Mouse (Mus musculus): ENCODE results near the gene Acot7. TPM values are rescaled to one million over a fixed set of nuclear protein-coding genes. Genes with fewer than 3 reads are reported as not detected.

Acot7 gene
- polyA plus RNA-seq, 1 experiment from 2014 or later = 72.4 TPM

DNA sequence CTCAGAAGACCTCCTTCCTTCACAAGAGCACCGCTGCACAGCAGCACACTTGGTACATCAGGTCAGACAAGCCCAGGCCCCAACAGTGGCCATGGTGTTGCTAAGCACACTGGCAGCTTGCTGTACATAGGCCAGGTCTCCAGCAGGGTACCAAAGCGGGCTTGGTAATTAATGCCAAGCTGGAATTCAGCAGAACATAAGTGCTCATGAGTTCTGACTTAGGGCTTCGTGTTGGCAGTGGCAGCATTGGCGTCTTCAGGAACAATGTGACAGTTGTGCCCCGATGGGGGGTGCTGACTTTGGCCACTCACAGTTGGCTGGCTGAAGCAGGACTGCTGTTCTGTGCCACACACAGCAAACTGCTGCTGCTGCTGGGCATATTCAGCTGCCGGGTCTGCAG lies 126.8 kb downstream of the Acot7 start:
- no peaks in the 10 kb centered on the region for H3K27me3 ChIP-seq (ENCODE audit: control insufficient read depth, insufficient read depth, low read length)
- H3K9me3 ChIP-seq (ENCODE audit: control insufficient read depth, low read depth, low read length) = no peaks in the 10 kb centered on the region
- WGBS = 91% methylated on average over 6 of the region's 6 CpGs
- H3K4me1 ChIP-seq (ENCODE audit: control insufficient read depth, insufficient read depth, low read length) = no peaks in the 10 kb centered on the region
- no peak overlapping the region for H3K27ac ChIP-seq (ENCODE audit: low read length)
- no peak overlapping the region for H3K4me3 ChIP-seq (ENCODE audit: low read depth, low read length)
- H3K9ac ChIP-seq (replicated peaks; ENCODE audit: low read depth, low read length) = no peak overlapping the region
- peaks cover 28% of the 10 kb centered on the region for H3K36me3 ChIP-seq (ENCODE audit: control insufficient read depth, insufficient read depth, low read length)
- H3K4me2 ChIP-seq (replicated peaks; ENCODE audit: low read depth, low read length) = no peak overlapping the region
- no peak for ATAC-seq (ENCODE audit: insufficient number of reproducible peaks, insufficient read depth, low FRiP score, low read depth)

DNA sequence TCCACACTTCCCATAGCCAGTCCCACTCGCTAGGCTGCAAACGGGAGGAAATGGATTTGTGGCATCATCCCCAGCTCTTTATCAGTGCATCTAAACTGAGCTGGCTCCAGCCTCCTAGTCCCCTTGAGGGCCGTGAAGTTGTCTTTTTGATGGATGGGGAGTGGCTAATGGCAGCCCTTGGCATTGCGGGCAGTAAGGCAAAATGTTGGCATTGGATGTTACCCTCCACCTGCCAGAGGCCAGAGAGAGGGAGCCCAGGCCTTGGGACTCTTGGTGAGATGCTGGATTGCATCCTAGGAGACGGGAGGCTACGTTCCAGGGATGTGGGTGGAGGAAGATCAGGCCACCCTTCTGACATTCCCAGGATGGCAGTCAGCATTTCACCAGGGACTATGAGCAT lies 128.1 kb downstream of the Acot7 start:
- Histone ChIP-seq H3K27ac (ENCODE audit: low read length) (no peak overlapping the region), H3K36me3 (ENCODE audit: control insufficient read depth, insufficient read depth, low read length) (peaks cover 23% of the 10 kb centered on the region), H3K9ac (replicated peaks; ENCODE audit: low read depth, low read length) (no peak overlapping the region), H3K4me2 (replicated peaks; ENCODE audit: low read depth, low read length) (no peak overlapping the region), H3K4me3 (ENCODE audit: low read depth, low read length) (no peak overlapping the region), H3K4me1 (ENCODE audit: control insufficient read depth, insufficient read depth, low read length) (no peaks in the 10 kb centered on the region), H3K9me3 (ENCODE audit: control insufficient read depth, low read depth, low read length) (no peaks in the 10 kb centered on the region), H3K27me3 (ENCODE audit: control insufficient read depth, insufficient read depth, low read length) (no peaks in the 10 kb centered on the region)
- no peak for ATAC-seq (ENCODE audit: insufficient number of reproducible peaks, insufficient read depth, low FRiP score, low read depth)
- 70% methylated on average over 6 of the region's 6 CpGs for WGBS

DNA sequence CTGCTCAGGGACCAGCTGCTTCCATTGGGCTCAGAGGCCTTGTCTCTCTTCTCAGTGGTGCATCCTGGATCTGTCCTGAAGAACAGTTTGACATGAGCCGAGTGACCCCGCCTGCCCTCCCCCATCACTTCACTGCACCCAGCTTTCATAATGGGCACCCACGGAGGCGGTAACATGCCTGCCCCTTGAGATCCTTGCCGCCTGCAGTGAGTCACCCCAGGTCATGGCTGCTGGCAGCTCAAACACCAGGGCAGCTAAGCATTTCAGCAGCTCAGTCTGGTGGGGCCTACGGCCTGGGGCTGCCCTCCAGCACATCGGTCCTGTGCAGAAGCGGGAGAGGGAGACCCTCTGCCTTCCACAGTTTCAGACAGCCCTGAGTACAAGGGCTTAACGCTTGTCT lies 129.6 kb downstream of the Acot7 start:
- Histone ChIP-seq H3K27me3 (ENCODE audit: control insufficient read depth, insufficient read depth, low read length) (peaks cover 3% of the 10 kb centered on the region; the same call in 1 of the 2 replicates), H3K9me3 (ENCODE audit: control insufficient read depth, low read depth, low read length) (no peaks in the 10 kb centered on the region), H3K27ac (ENCODE audit: low read length) (no peak overlapping the region), H3K36me3 (ENCODE audit: control insufficient read depth, insufficient read depth, low read length) (peaks cover 12% of the 10 kb centered on the region), H3K4me1 (ENCODE audit: control insufficient read depth, insufficient read depth, low read length) (no peaks in the 10 kb centered on the region; the same call in 1 of the 2 replicates), H3K4me2 (replicated peaks; ENCODE audit: low read depth, low read length) (no peak overlapping the region), H3K9ac (replicated peaks; ENCODE audit: low read depth, low read length) (no peak overlapping the region), H3K4me3 (ENCODE audit: low read depth, low read length) (no peak overlapping the region)
- no peak for ATAC-seq (ENCODE audit: insufficient number of reproducible peaks, insufficient read depth, low FRiP score, low read depth)
- 86% methylated on average over 9 of the region's 9 CpGs for WGBS

- no peak overlapping the region for H3K27ac ChIP-seq (ENCODE audit: low read length)
- no peak for ATAC-seq (ENCODE audit: insufficient number of reproducible peaks, insufficient read depth, low FRiP score, low read depth)
- peaks cover 12% of the 10 kb centered on the region; the same call in 1 of the 2 replicates for H3K4me1 ChIP-seq (ENCODE audit: control insufficient read depth, insufficient read depth, low read length)
- H3K27me3 ChIP-seq (ENCODE audit: control insufficient read depth, insufficient read depth, low read length) = peaks cover 34% of the 10 kb centered on the region
- WGBS = 4% methylated on average over 14 of the region's 14 CpGs
- no peaks in the 10 kb centered on the region for H3K36me3 ChIP-seq (ENCODE audit: control insufficient read depth, insufficient read depth, low read length)
- H3K4me2 ChIP-seq (replicated peaks; ENCODE audit: low read depth, low read length) = peak overlapping the region; percentile 60
- H3K9me3 ChIP-seq (ENCODE audit: control insufficient read depth, low read depth, low read length) = no peaks in the 10 kb centered on the region
- H3K9ac ChIP-seq (replicated peaks; ENCODE audit: low read depth, low read length) = no peak overlapping the region
- no peak overlapping the region for H3K4me3 ChIP-seq (ENCODE audit: low read depth, low read length)
These were observed 134.3 kb downstream of the Acot7 start for GRCm38 (mm10) chr4:152312186-152312585.

DNA sequence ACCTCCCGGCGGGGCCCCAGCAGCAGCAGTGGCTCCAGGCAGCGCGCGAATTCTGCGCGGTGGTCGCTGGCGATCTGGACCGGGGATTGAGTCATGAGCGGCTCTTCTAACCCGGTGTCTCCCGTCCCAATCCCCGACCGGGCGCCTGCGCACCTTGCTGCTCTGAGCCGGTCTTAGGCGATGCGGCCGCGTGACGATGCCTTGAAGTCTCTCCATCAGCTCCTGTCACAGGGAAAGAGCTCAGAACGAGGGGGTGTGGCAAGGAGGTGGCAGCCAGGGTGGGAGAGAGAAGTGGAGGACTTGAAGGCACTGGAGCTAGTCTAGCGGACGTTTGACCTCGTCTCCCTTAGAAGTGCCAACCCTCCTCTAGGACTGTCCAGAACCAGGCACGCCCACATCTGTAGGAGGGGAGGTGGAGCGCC lies 135.3 kb downstream of the Acot7 start:
- H3K4me3 ChIP-seq (ENCODE audit: low read depth, low read length) = peak overlapping the region; percentile 25
- peaks cover 13% of the 10 kb centered on the region; the same call in 1 of the 2 replicates for H3K4me1 ChIP-seq (ENCODE audit: control insufficient read depth, insufficient read depth, low read length)
- H3K9ac ChIP-seq (replicated peaks; ENCODE audit: low read depth, low read length) = no peak overlapping the region
- under 1% methylated on average over 29 of the region's 29 CpGs for WGBS
- peak; percentile 33; the same call in 1 of the 2 replicates for ATAC-seq (ENCODE audit: insufficient number of reproducible peaks, insufficient read depth, low FRiP score, low read depth)
- H3K36me3 ChIP-seq (ENCODE audit: control insufficient read depth, insufficient read depth, low read length) = no peaks in the 10 kb centered on the region
- peak overlapping the region; percentile 60 for H3K4me2 ChIP-seq (replicated peaks; ENCODE audit: low read depth, low read length)
- H3K27ac ChIP-seq (ENCODE audit: low read length) = no peak overlapping the region
- no peaks in the 10 kb centered on the region for H3K9me3 ChIP-seq (ENCODE audit: control insufficient read depth, low read depth, low read length)
- H3K27me3 ChIP-seq (ENCODE audit: control insufficient read depth, insufficient read depth, low read length) = peaks cover 38% of the 10 kb centered on the region

GRCm38 (mm10) chr4:152313934-152314333 lies 136.0 kb downstream of the Acot7 start:
- H3K36me3 ChIP-seq (ENCODE audit: control insufficient read depth, insufficient read depth, low read length) = no peaks in the 10 kb centered on the region
- H3K27ac ChIP-seq (ENCODE audit: low read length) = no peak overlapping the region
- no peak overlapping the region for H3K4me3 ChIP-seq (ENCODE audit: low read depth, low read length)
- H3K4me1 ChIP-seq (ENCODE audit: control insufficient read depth, insufficient read depth, low read length) = peaks cover 18% of the 10 kb centered on the region; the same call in 1 of the 2 replicates
- H3K9me3 ChIP-seq (ENCODE audit: control insufficient read depth, low read depth, low read length) = no peaks in the 10 kb centered on the region
- no peak; the same call in 1 of the 2 replicates for ATAC-seq (ENCODE audit: insufficient number of reproducible peaks, insufficient read depth, low FRiP score, low read depth)
- peaks cover 38% of the 10 kb centered on the region for H3K27me3 ChIP-seq (ENCODE audit: control insufficient read depth, insufficient read depth, low read length)
- no peak overlapping the region for H3K9ac ChIP-seq (replicated peaks; ENCODE audit: low read depth, low read length)
- H3K4me2 ChIP-seq (replicated peaks; ENCODE audit: low read depth, low read length) = peak overlapping the region; percentile 60; the same call in 1 of the 2 replicates

- Histone ChIP-seq H3K4me2 (replicated peaks; ENCODE audit: low read depth, low read length) (peak overlapping the region; percentile 39), H3K27ac (ENCODE audit: low read length) (no peak overlapping the region), H3K4me3 (ENCODE audit: low read depth, low read length) (peak overlapping the region; percentile 25), H3K4me1 (ENCODE audit: control insufficient read depth, insufficient read depth, low read length) (peaks cover 18% of the 10 kb centered on the region; the same call in 1 of the 2 replicates), H3K36me3 (ENCODE audit: control insufficient read depth, insufficient read depth, low read length) (no peaks in the 10 kb centered on the region), H3K9me3 (ENCODE audit: control insufficient read depth, low read depth, low read length) (no peaks in the 10 kb centered on the region), H3K9ac (replicated peaks; ENCODE audit: low read depth, low read length) (no peak overlapping the region), H3K27me3 (ENCODE audit: control insufficient read depth, insufficient read depth, low read length) (peaks cover 38% of the 10 kb centered on the region)
- ATAC-seq (ENCODE audit: insufficient number of reproducible peaks, insufficient read depth, low FRiP score, low read depth) = no peak
- under 1% methylated on average over 43 of the region's 43 CpGs for WGBS
These were observed 137.7 kb downstream of the Acot7 start for GRCm38 (mm10) chr4:152315498-152316213.

DNA sequence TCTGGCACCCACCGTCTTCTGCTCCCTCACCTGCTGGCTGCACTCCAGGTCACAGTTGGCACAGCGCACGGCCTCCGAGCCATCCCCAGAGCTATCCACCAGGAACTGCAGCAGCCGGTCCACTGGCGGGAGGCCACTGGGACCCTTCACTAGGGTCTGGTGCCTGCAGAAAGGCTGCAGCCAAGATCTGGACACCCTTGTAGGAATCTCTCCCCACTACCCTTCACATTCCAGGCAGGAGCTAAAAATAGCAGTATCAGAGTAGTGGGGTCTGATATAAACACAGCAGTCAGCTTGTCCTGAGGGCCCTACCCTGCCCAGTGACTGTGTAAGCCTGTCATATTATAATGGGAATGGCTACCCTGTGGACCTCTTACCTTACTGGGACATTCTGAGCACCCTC lies 139.7 kb downstream of the Acot7 start:
- no peak for ATAC-seq (ENCODE audit: insufficient number of reproducible peaks, insufficient read depth, low FRiP score, low read depth)
- no peak overlapping the region for H3K4me2 ChIP-seq (replicated peaks; ENCODE audit: low read depth, low read length)

More for the DNA sequence above, 139.7 kb downstream of the Acot7 start:
- Histone ChIP-seq H3K4me3 (ENCODE audit: low read depth, low read length) (no peak overlapping the region), H3K27me3 (ENCODE audit: control insufficient read depth, insufficient read depth, low read length) (peaks cover 35% of the 10 kb centered on the region), H3K4me1 (ENCODE audit: control insufficient read depth, insufficient read depth, low read length) (peaks cover 17% of the 10 kb centered on the region; the same call in 1 of the 2 replicates), H3K27ac (ENCODE audit: low read length) (no peak overlapping the region), H3K36me3 (ENCODE audit: control insufficient read depth, insufficient read depth, low read length) (no peaks in the 10 kb centered on the region), H3K9ac (replicated peaks; ENCODE audit: low read depth, low read length) (no peak overlapping the region), H3K9me3 (ENCODE audit: control insufficient read depth, low read depth, low read length) (no peaks in the 10 kb centered on the region)
- WGBS = 76% methylated on average over 6 of the region's 6 CpGs

All from stomach, embryonic 14.5 days (tissue).